Mouse (Mus musculus) gastrocnemius, adult 18-20 months (tissue): ENCODE results near the gene Fam209. TPM values are rescaled to one million over a fixed set of nuclear protein-coding genes. Genes with fewer than 3 reads are reported as not detected.

Experiments
- total RNA-seq, 2 experiments: library from RNA; stranded (reverse); gene quantifications; 2 replicates each; pipeline ENCODE4 v1.2.3; 2021

Gene Fam209
- total RNA-seq, 2 experiments from 2014 or later = 0.34 TPM; not detected in 1

Other genes with a start within 250 kb of the Fam209 start
- gene Mc3r, start 224.0 kb upstream of the Fam209 start, total RNA-seq = not detected
- gene Fam210b, start 127.0 kb upstream of the Fam209 start, total RNA-seq = 1 to 10 TPM; 5.3 to 6.1 TPM
- 10 to 100 TPM in 1 of 2 experiments, 1 to 10 TPM in 1; 7.5 to 15.0 TPM for gene Aurka, start 102.0 kb upstream of the Fam209 start, total RNA-seq
- gene Cstf1, start 101.8 kb upstream of the Fam209 start, total RNA-seq = 10 to 100 TPM; 17.3 to 17.6 TPM
- gene Cass4, start 78.7 kb upstream of the Fam209 start, total RNA-seq = under 1 TPM; 0.14 to 0.38 TPM
- 10 to 100 TPM; 27.9 to 30.8 TPM for gene Rtf2, start 32.0 kb upstream of the Fam209 start, total RNA-seq
- gene Gcnt7, start 13.9 kb upstream of the Fam209 start, total RNA-seq = not detected
- gene Tfap2c, start 77.1 kb downstream of the Fam209 start, total RNA-seq = not detected